Mouse (Mus musculus) C2C12 (cell line): ENCODE measurements around the gene Gm19935. TPM values are rescaled to one million over a fixed set of nuclear protein-coding genes. Genes with fewer than 3 reads are reported as not detected.
A peak's percentile ranks its signal among the peaks of the same experiment; 100 is the strongest.

ENCODE experiments used
- H3K27me3 ChIP-seq: one replicate; pipeline ENCODE4 v1.6.1; 2011; ENCODE audit not compliant: control insufficient read depth, insufficient read depth, insufficient read length
- H3K36me3 ChIP-seq: one replicate; pipeline ENCODE4 v1.6.1; 2011; ENCODE audit not compliant: control insufficient read depth, insufficient read depth
- H3K4me3 ChIP-seq: one replicate; pipeline ENCODE4 v1.5.1; 2011; ENCODE audit warnings: mild to moderate bottlenecking, control low read depth; ENCODE audit not compliant: poor library complexity, insufficient read depth, severe bottlenecking
- H3K79me2 ChIP-seq: one replicate; pipeline ENCODE4 v1.6.1; 2011; ENCODE audit not compliant: control insufficient read depth, insufficient read depth
- H3K79me3 ChIP-seq: one replicate; pipeline ENCODE4 v1.6.1; 2011; ENCODE audit warnings: low read depth, control low read depth
- H3ac ChIP-seq: one replicate; pipeline ENCODE3; 2011; ENCODE audit warnings: low read depth; ENCODE audit not compliant: control insufficient read depth, insufficient read length
- CEBPB ChIP-seq: IDR thresholded peaks from one replicate; pipeline ENCODE4 v1.6.1; 2011; ENCODE audit warnings: low read depth, mild to moderate bottlenecking, control low read depth, moderate library complexity
- CTCF ChIP-seq: IDR thresholded peaks from one replicate; pipeline ENCODE4 v1.5.1; 2011; ENCODE audit not compliant: control insufficient read depth, insufficient read depth, insufficient read length
- FOSL1 ChIP-seq: IDR thresholded peaks from one replicate; pipeline ENCODE4 v1.8.0; 2011; ENCODE audit warnings: mild to moderate bottlenecking, low read length; ENCODE audit not compliant: poor library complexity, insufficient read depth, severe bottlenecking
- MAX ChIP-seq: IDR thresholded peaks from one replicate; pipeline ENCODE4 v1.6.1; 2011; ENCODE audit warnings: mild to moderate bottlenecking, control low read depth
- MYOD1 ChIP-seq: IDR thresholded peaks from one replicate; pipeline ENCODE4 v1.6.1; 2011; ENCODE audit warnings: low read depth; ENCODE audit not compliant: control insufficient read depth, insufficient read length
- MYOG ChIP-seq: IDR thresholded peaks from one replicate; pipeline ENCODE4 v1.6.1; 2011; ENCODE audit not compliant: control insufficient read depth, insufficient read length; ENCODE audit errors: extremely low read depth
- USF1 ChIP-seq: IDR thresholded peaks from one replicate; pipeline ENCODE4 v1.6.1; 2011; ENCODE audit warnings: low read depth, mild to moderate bottlenecking, control low read depth, moderate library complexity
- polyA plus RNA-seq: library from polyadenylated mRNA; unstranded; fragments of >200 nt; fragmentation: generic; extraction: Trizol; gene quantifications from one replicate; pipeline ENCODE4 v1.2.1, GENCODE M21; 2012; ENCODE audit warnings: missing spikeins

The Gm19935 gene
- polyA plus RNA-seq, 1 experiment: 0.04 TPM

DNA sequence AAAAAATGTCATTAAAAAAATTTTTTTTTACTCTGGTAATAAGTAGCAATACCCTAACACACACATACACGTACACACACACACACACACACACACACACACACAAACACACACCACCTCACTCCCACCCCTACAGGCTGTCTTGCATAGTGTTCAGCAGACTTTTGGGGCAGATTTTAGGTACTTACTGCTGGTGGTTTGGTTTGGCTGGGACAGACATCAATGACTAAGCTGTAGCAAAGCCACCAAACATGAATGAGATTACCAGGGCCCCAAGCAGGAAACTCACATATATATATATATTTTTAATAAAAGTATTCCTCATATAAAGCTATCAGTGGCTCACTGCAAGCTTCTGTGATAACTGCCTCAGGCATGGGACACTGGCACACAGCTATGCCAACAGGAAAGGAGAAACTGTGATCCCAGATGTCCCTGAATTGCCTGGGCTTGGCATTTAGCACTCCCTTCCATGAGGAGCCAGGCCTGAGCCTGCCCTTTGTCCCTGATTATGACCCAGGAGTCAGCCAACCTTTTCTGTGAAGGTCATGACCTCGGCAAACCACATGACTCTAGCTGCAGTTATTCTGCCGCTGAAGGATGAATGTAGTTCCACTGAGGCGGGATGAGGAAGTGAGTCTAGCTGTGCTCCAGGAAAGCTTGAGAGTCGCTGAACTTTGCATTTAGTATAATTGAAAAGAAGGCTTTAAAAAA is 15.5 kb upstream of the Gm19935 start:
- H3K79me3 ChIP-seq: no peaks in the 10 kb centered on the region
- H3ac ChIP-seq: no peak overlapping the region
- H3K27me3 ChIP-seq: no peaks in the 10 kb centered on the region
- no peaks in the 10 kb centered on the region for H3K36me3 ChIP-seq
- H3K4me3 ChIP-seq: peak overlapping the region; percentile 2
- H3K79me2 ChIP-seq: no peaks in the 10 kb centered on the region
- no peak for TF ChIP-seq FOSL1
- no peak for TF ChIP-seq USF1
- no peak for TF ChIP-seq CEBPB
- no peak for TF ChIP-seq MYOD1
- no peak for TF ChIP-seq CTCF
- no peak for TF ChIP-seq MYOG
- TF ChIP-seq MAX: no peak

- no peaks in the 10 kb centered on the region for H3K79me2 ChIP-seq
- no peaks in the 10 kb centered on the region for H3K27me3 ChIP-seq
- no peaks in the 10 kb centered on the region for H3K79me3 ChIP-seq
- H3K36me3 ChIP-seq: no peaks in the 10 kb centered on the region
- TF ChIP-seq FOSL1 (no peak), CEBPB (no peak), MYOD1 (no peak), MYOG (no peak), USF1 (no peak), MAX (no peak), CTCF (no peak)
- H3ac ChIP-seq: no peak overlapping the region
- no peak overlapping the region for H3K4me3 ChIP-seq
Observed at GRCm38 (mm10) chr8:90830980-90831379, 13.8 kb upstream of the Gm19935 start.

DNA sequence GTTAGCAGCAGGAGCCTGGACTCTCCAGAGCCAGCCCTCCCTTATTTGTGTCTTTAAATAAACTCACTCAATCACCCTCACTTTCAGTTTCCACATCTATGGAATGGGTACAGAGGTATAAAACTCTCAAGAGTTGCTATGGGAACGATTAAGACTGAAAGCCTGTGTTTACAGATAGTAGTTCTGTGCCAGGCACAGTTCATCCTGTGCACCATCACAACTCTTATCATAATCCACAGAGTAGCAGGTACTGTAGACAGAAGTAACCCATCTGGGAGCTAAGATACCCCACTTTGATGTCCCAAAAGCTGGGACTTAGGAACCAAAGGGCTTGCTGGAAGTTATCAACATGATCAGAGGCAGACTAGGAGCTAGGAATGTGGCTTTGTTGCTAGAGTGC is 12.6 kb upstream of the Gm19935 start:
- no peak overlapping the region for H3K4me3 ChIP-seq
- TF ChIP-seq CEBPB (no peak), MAX (no peak), USF1 (no peak), CTCF (no peak), MYOG (no peak), MYOD1 (no peak), FOSL1 (no peak)

DNA sequence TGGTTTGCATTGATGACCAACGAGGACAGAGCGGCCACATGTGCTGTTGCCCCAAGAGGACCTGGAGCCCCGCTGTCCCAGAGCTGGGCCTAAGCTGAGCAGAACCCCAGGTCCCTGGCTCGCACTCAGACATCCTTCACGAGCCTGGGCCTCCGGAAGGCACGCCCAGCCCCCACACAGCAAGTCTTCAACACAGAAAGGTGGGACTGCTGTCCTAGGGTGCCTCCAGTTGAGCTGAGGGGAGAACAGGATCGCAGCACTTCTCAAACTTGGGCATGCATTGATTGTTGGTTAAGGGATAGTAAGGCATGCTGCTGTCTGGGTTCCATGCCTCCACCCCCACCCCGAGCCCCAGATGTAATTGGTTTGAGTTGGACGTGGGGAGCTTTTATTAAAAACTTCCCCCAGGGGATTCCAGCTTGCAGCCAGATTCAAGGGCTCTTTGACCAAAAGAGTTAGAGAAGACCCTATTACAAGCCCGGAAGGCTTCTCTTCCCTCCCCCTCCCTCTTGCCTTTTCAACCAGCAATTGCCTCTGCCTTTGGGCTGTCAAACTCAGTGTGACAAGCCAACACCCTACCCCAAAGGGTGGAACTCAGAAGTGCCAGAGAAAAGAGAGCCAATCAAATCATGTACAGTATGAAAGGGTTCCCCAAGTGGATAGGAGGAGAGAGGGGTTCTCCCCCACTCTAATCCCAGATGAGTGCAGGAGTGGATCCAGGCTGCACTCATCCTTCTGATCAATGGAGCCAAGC is 12.0 kb upstream of the Gm19935 start:
- Histone ChIP-seq H3K79me2 (no peaks in the 10 kb centered on the region), H3ac (peak overlapping the region; percentile 53), H3K27me3 (no peaks in the 10 kb centered on the region), H3K79me3 (no peaks in the 10 kb centered on the region), H3K4me3 (peak overlapping the region; percentile 34), H3K36me3 (no peaks in the 10 kb centered on the region)
- no peak for TF ChIP-seq MYOD1
- TF ChIP-seq MAX: no peak
- TF ChIP-seq MYOG: no peak
- no peak for TF ChIP-seq CTCF
- TF ChIP-seq USF1: no peak
- no peak for TF ChIP-seq FOSL1
- TF ChIP-seq CEBPB: no peak

More for the DNA sequence above, 12.6 kb upstream of the Gm19935 start:
- Histone ChIP-seq H3K36me3 (no peaks in the 10 kb centered on the region), H3ac (no peak overlapping the region), H3K27me3 (no peaks in the 10 kb centered on the region), H3K79me3 (no peaks in the 10 kb centered on the region), H3K79me2 (no peaks in the 10 kb centered on the region)

DNA sequence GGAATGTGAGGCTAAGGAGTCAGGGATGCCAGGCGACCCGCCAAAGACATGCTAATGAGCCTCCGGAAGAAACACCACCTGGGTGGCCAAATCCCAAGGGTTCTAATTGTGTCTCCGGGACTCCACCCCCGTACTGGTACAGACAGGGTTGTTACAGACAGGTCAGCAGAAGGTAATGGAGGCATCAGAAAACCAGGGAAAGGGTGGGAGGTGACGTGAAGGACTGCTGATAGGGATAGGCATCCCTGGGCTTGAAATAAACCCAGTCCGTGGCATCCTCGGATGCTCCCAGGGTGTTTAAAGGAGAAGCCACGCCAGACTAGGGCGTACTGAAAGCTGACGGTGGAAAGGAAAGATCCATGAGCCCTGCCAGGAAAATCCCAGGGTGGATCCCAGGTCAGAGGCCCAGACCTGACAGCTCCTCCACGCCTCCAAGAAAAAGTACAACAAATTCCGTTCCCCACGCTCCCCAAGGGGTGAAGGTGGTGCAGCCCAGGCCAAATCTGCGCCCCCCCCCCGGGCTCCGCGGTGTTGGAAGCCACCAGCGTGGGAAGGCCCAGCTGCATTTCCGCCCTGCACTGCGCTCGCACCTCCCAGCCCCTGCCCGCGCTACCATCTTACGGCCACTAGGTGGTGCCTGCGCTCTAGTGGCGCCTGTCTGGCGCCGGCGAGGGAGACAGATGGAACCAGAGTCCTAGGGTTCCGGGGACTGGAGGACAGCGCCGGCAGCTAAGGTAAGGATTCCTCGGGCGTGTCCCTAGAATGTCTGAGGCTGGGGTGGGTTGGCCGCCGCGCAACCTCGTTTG is 11.2 kb upstream of the Gm19935 start, which contains the start of gene Chd9:
TSS of gene Chd9 (plus strand) at position 172 of the 806 bp plus-strand sequence.
- Histone ChIP-seq H3K79me2 (no peaks in the 10 kb centered on the region), H3K79me3 (no peaks in the 10 kb centered on the region), H3K36me3 (no peaks in the 10 kb centered on the region), H3K27me3 (no peaks in the 10 kb centered on the region), H3K4me3 (peak within 1 kb of the TSS; percentile 34), H3ac (peak within 1 kb of the TSS; percentile 53)
- peak; percentile 99 for TF ChIP-seq CTCF
- no peak for TF ChIP-seq FOSL1
